Mouse (Mus musculus): ENCODE results near the gene Tecpr2. TPM values are rescaled to one million over a fixed set of nuclear protein-coding genes. Genes with fewer than 3 reads are reported as not detected.

Gene Tecpr2
- total RNA-seq, 2 experiments from 2014 or later = 5.1 to 6.0 TPM

DNA sequence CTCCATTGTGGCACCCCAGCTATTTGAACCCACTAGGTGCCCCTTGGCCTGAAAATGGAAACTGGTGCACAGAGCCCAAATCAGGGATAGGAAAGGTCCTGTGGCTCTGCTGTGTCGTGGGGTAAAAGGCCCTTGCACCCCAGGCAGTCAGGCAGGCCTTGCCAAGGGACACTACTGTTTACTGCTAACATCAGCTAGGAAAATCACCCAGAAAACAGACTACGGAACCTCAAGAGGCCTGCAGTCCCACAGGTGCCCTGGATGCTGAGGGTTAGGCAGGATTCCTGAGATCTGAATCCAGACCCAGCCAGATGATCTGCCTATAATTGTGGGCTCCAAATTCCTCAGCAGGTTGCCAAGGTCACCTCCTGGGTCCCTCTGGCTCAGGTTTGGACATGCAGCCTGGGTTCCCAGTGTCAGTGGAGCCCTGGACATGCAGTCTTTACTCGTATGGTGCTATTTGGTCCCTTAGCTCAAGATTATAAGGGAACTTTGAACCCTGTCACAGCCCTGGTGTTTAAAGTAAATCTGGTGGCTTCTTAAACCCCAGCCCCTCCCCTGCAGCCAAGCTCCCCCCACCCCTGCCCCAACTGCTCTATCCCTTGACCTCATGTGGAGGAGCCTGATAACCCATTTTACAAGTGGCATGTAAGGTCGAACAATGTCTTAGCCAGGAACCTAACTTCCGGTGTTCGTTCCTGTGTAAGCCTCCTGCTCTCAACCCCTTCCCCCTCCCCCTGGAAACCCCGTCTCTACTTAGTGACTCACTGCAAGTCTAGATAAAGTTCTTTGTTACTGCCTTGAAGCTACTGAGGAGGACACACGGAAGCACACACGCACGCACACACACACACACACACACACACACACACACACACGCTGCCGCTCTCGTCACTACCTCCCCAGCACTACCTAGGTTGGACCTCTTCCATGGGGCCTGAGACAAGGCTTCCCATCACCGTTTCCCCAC is 118.4 kb downstream of the Tecpr2 start:
- DNase-seq = peak; percentile 52

DNA sequence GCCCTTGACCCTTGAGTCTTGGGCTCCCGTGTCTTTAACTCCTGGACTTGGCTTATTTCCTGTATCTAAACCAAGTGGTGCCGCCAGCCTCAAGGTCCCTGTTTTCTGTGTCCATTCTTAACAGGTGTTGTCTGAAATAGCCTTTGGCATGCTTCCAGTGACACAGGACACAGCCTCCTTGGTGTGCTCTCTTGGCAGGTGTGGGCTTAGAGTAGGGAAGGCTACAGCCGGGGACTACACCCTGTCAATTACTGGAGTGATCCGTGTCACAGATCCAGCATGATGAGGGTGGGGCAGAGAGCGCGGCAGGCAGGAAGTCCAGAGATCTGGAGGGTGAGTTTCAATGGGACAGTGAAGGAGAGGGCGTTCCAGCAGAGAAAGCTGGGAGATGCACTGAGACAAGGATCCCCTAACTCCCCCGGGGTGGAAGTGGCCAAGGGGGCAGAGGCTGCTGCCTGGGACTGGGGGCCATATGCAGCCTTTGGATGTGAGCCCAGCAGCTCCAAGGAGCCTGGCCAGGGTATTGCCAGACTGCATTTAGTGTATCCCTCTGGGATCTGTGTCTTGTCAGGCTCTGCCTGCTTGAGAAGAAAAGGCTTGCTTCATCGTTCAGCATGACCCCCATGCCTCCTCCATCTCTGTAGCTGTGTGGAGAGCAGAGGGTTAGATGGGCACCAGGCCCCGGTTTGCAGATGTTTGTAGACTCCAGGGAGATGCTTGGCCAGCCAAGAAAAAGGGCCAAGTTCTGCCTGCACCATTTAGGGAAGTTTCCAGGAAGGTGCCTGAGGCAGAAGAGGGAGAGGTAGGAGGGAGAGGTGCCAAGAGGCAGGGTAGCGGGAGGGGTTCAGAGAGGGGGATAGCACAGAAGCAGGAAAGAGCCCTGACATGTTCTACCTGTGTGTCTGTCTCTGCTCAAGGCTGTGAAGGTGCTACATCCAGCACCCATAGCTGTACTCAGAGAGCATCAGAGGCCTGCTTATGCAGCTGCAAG is 119.7 kb downstream of the Tecpr2 start:
- DNase-seq = peak; percentile 30 to 41

DNA sequence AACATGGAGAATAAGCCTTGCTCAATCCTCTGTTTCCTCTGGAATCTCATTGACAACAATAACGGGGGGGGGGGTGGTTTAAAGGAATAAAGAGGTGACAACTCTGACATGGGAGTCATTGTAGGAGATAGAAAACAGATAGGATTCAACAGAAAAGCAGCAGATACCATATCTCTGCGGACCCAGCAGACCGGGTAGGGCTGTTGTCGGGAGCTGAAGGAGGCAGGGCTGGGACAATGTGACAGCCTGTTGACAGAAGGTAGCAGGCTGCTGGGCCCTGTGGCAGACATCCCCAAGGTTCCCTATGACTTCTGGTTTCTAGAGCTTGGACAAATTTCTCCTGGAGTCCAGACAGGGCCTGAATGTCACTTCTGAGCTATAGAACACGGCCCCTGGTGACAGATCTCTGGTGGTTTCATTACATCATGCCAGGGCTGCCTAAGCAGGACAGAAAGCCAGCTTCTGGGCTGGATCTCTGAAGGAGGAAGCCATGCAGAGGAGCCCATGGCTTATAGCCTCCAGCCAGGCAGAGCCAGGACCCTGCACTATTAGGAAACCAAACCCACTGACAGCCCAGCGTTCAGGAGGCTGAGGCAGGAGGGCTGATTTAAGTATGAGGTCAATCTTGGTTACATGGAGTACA is 120.7 kb downstream of the Tecpr2 start:
- no peak for DNase-seq

DNA sequence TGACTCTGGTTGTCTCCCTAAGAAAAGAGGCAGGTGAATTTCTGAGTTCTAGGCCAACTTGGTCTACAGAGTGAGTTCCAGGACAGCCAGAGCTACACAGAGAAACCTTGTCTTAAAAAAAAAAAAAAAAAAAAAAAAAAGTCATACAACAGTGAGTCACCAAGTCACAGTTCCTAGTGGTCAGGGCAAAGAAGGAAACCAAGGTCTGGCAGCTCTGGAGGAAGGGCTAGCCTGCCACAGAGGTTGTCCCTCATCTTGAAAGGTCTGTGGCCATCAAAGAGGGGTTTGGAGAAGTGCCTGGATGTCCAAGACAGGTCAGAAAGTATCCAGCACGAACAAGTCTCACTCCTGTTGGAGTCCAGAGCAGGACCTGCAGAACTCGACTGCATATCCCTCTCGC is 127.7 kb downstream of the Tecpr2 start:
- no peak for DNase-seq

DNA sequence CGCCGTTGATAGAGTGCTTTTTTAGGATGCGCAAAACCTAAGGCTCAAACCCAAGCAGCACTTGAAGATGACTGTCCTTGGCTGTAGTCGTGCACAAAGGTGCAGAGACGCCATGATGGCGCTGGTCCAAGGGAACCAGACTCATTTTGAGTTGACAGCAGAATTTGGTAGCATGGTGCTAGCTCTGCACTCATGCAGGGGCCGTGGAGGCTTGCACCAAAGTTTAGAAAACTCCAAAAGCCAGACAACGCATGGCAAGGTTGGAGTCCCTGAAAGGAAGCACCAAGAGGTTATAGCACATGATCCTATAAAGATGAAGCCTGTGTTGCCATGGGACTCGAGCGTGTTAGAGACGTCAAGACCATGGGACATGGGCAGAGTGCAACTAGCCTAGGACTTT is 129.0 kb downstream of the Tecpr2 start:
- DNase-seq = no peak

DNA sequence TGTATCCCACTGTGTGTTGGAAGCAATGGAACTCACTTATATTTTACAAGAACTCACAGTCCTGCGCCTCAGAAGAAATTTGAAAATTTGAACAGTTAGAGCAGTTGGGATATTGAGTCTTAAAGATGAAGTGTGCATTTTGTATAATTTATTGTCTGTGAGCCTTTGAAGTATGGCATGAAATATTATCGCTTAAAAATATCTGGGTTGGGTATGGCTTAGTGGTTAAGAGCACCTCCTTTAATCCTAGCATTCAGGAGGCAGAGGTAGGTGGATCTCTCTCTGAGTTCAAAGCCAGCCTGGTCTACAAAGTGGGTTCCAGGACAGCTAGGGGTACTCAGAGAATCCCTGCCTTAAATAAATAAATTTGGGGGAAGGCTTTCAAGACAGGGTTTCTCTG is 130.0 kb downstream of the Tecpr2 start:
- DNase-seq = no peak

DNA sequence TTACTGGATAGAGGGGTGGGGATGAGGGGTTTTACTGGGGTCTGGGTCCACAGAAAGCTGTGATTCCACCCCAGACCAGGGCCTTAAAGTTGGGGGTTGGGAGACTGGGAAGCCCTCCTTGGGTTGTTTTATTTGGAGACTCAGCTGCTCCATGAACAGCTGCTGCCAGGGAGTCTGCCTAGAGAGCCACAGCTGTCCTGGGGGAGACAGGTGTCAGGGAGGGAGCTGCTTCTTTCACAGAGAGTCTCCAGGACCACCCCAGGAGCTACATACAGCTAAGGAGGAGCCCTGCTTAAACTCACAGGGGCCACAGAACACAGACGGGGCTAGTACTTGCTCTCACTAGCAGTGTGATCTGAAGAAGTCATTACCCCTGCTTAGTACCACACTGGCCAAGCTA is 132.1 kb downstream of the Tecpr2 start:
- no peak for DNase-seq

DNA sequence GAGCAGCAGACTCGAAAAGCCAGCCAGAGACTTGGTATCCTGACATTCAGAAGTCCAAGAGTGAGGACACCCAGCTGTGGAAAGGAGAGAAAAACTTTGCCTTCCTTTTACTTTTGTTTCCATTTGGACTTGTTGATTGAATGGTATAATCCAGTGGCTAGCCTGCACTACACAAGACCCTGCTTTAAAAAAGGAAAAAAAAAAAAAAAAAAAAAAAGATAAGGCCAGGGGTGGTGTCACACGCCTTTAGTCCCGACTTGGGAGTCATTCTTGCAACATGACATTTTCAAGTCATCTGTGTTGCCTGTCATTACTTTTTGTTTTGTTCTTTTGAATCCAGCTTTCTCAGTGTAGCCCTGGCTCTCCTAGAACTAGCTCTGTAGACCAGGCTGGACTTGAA is 132.5 kb downstream of the Tecpr2 start:
- no peak for DNase-seq

Other genes starting within 250 kb of the Tecpr2 start
- not detected for gene 1700001K19Rik, start 206.6 kb upstream of the Tecpr2 start, total RNA-seq (2021)
- gene Hsp90aa1, start 186.5 kb upstream of the Tecpr2 start, total RNA-seq (2021) = 100 to 1,000 TPM; 261 to 408 TPM
- gene Wdr20, start 151.3 kb upstream of the Tecpr2 start, total RNA-seq (2021) = 10 to 100 TPM; 31.0 to 32.1 TPM
- gene Mok, start 48.3 kb upstream of the Tecpr2 start, total RNA-seq (2021) = 1 to 10 TPM in 1 of 2 experiments, under 1 TPM in 1; 0.80 to 1.4 TPM
- gene Zfp839, start 39.0 kb upstream of the Tecpr2 start, total RNA-seq (2021) = 10 to 100 TPM; 10.3 to 11.4 TPM
- gene Cinp, start 119 bp upstream of the Tecpr2 start, total RNA-seq (2021) = 10 to 100 TPM; 26.9 to 29.5 TPM
- 10 to 100 TPM; 59.5 to 68.0 TPM for gene Ankrd9, start 89.8 kb downstream of the Tecpr2 start, total RNA-seq (2021)
- gene Rcor1, start 150.1 kb downstream of the Tecpr2 start, total RNA-seq (2021) = 10 to 100 TPM; 14.7 to 15.0 TPM